Comparison of ENCODE assay signal across 34 mouse cellular contexts in the genomic region with DNA sequence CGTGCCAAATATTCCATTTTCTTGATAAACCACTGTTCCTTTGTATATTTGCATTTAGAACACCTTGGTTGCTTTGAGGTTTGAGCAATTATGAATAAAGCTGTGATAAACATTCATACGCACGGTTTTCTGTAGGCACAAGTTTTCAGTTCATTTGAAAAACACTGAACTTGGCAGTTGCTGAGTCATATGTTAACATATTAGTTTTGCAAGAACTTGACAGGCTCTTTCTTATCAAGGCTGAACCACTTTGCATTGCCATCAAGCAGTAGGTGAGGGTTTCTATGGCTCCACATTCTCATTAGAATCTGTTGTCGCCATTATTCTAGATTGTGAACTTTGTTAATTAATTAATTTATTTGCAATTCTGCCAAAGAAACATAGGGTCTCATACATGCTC.
"Had no signal": no experiment of that assay in that cellular context is flagged by ENCODE, and none has a peak within 500 bp of the region (broad histone marks: within the 10 kb centered on the region; RNA-seq: fewer than 3 reads in every experiment).

No protein-coding gene starts in this region.

- H3K27ac ChIP-seq: heart, embryonic 10.5 days; heart, embryonic 13.5 days; heart, embryonic 15.5 days; hindbrain, embryonic 10.5 days; hindbrain, embryonic 12.5 days; hindbrain, embryonic 13.5 days; hindbrain, embryonic 14.5 days; hindbrain, embryonic 15.5 days; hindbrain, postnatal 0 days; intestine, embryonic 15.5 days; kidney, embryonic 15.5 days; kidney, postnatal 0 days; layer of hippocampus, adult 2 months; left cerebral cortex, adult 2 months had no signal

- H3K4me3 ChIP-seq: heart, embryonic 10.5 days; heart, embryonic 12.5 days; heart, embryonic 13.5 days; heart, embryonic 15.5 days; hindbrain, embryonic 10.5 days; hindbrain, embryonic 12.5 days; hindbrain, embryonic 13.5 days; hindbrain, embryonic 15.5 days; intestine, embryonic 15.5 days; kidney, embryonic 15.5 days; layer of hippocampus, adult 2 months; left cerebral cortex, adult 2 months had no signal

- H3K9ac ChIP-seq: heart, embryonic 12.5 days; heart, embryonic 13.5 days; heart, embryonic 15.5 days; hindbrain, embryonic 12.5 days; hindbrain, embryonic 13.5 days; hindbrain, embryonic 14.5 days; hindbrain, embryonic 15.5 days; intestine, embryonic 15.5 days; kidney, embryonic 15.5 days had no signal

- H3K27me3 ChIP-seq: heart, embryonic 12.5 days; heart, embryonic 13.5 days; heart, embryonic 15.5 days; hindbrain, embryonic 12.5 days; hindbrain, embryonic 13.5 days; hindbrain, embryonic 15.5 days; intestine, embryonic 15.5 days; kidney, embryonic 15.5 days had no signal

- ATAC-seq: hindbrain, embryonic 16.5 days; hindbrain, postnatal 0 days; inflammation-experienced regulatory T-cells, adult 6 months; intestine, embryonic 15.5 days; intestine, embryonic 16.5 days; intestine, postnatal 0 days had no signal

- H3K4me1 ChIP-seq: heart, embryonic 10.5 days; heart, embryonic 12.5 days; heart, embryonic 13.5 days; heart, embryonic 15.5 days; hindbrain, embryonic 10.5 days; hindbrain, embryonic 12.5 days; hindbrain, embryonic 13.5 days; hindbrain, embryonic 15.5 days; intestine, embryonic 15.5 days; kidney, embryonic 15.5 days had no signal

- H3K36me3 ChIP-seq: heart, embryonic 10.5 days; heart, embryonic 12.5 days; heart, embryonic 13.5 days; heart, embryonic 15.5 days; hindbrain, embryonic 10.5 days; hindbrain, embryonic 12.5 days; hindbrain, embryonic 13.5 days; hindbrain, embryonic 15.5 days; intestine, embryonic 15.5 days; kidney, embryonic 15.5 days had no signal

- DNase-seq: heart, postnatal 10 days; heart, postnatal 14 days; heart, postnatal 36 days; heart, postnatal 4 days; kidney, adult 11 months; kidney, adult 18-20 months; kidney, adult 2 months; kidney, adult 8-10 months; kidney, postnatal 10 days; kidney, postnatal 14 days; kidney, postnatal 25 days; kidney, postnatal 36 days; kidney, postnatal 4 days; layer of hippocampus, adult 9-11 months; layer of hippocampus, postnatal 36 days had no signal

- H3K9me3 ChIP-seq: heart, embryonic 10.5 days; heart, embryonic 12.5 days; heart, embryonic 13.5 days; heart, embryonic 15.5 days; hindbrain, embryonic 10.5 days; hindbrain, embryonic 12.5 days; hindbrain, embryonic 13.5 days; hindbrain, embryonic 15.5 days; intestine, embryonic 15.5 days; kidney, embryonic 15.5 days had no signal
